Mouse (Mus musculus) v-Abl transformed pro-B cells (cell line): ENCODE data around the gene Abtb2.

ENCODE experiments used
- in situ Hi-C, 2 experiments: fragments of 400-800 bp; cut with MboI; formaldehyde crosslinking; loops; one replicate each; pipeline ENCODE4 v1.15.1; 2025; ENCODE audit not compliant: unreplicated experiment in 2 of 2

Abtb2 gene

GRCm38 (mm10) chr2:103580756-103581155, 14.6 kb downstream of the Abtb2 start:
- in situ Hi-C loops = no loop called here

- in situ Hi-C loops = no loop called here
Observed at GRCm38 (mm10) chr2:103581369-103581897, 15.3 kb downstream of the Abtb2 start.

GRCm38 (mm10) chr2:103583316-103583715, 17.2 kb downstream of the Abtb2 start:
- in situ Hi-C loops = no loop called here

- in situ Hi-C loops = no loop called here
Observed at GRCm38 (mm10) chr2:103584093-103584492, 18.0 kb downstream of the Abtb2 start.

- in situ Hi-C loops = no loop called here
Observed at GRCm38 (mm10) chr2:103586423-103586822, 20.3 kb downstream of the Abtb2 start.

GRCm38 (mm10) chr2:103588776-103589175, 22.7 kb downstream of the Abtb2 start:
- in situ Hi-C loops = no loop called here

GRCm38 (mm10) chr2:103589400-103589799, 23.3 kb downstream of the Abtb2 start:
- in situ Hi-C loops = no loop called here

- in situ Hi-C loops = loop anchor here in 1 of 2 experiments (10.0 kb wide), 1 partner anchor 114 kb away; no protein-coding TSS in a partner anchor
Observed at GRCm38 (mm10) chr2:103590645-103591044, 24.5 kb downstream of the Abtb2 start.

- in situ Hi-C loops = loop anchor here in 1 of 2 experiments (10.0 kb wide), 1 partner anchor 113 kb away; no protein-coding TSS in a partner anchor
Observed at GRCm38 (mm10) chr2:103591742-103592590, 25.9 kb downstream of the Abtb2 start.

GRCm38 (mm10) chr2:103592591-103592929, 26.4 kb downstream of the Abtb2 start:
- in situ Hi-C loops = loop anchor here in 1 of 2 experiments (10.0 kb wide), 1 partner anchor 112 kb away; no protein-coding TSS in a partner anchor

- in situ Hi-C loops = loop anchor here in 1 of 2 experiments (10.0 kb wide), 1 partner anchor 110 kb away; no protein-coding TSS in a partner anchor
Observed at GRCm38 (mm10) chr2:103594592-103595011, 28.5 kb downstream of the Abtb2 start.

GRCm38 (mm10) chr2:103595028-103595651, 29.0 kb downstream of the Abtb2 start:
- in situ Hi-C loops = loop anchor here in 1 of 2 experiments (10.0 kb wide), 1 partner anchor 110 kb away; no protein-coding TSS in a partner anchor

GRCm38 (mm10) chr2:103599296-103599695, 33.2 kb downstream of the Abtb2 start:
- in situ Hi-C loops = loop anchor here in 1 of 2 experiments (10.0 kb wide), 1 partner anchor 106 kb away; no protein-coding TSS in a partner anchor

- in situ Hi-C loops = no loop called here
Observed at GRCm38 (mm10) chr2:103600165-103600891, 34.2 kb downstream of the Abtb2 start.

GRCm38 (mm10) chr2:103601126-103601525, 35.0 kb downstream of the Abtb2 start:
- in situ Hi-C loops = no loop called here

- in situ Hi-C loops = no loop called here
Observed at GRCm38 (mm10) chr2:103601531-103601930, 35.4 kb downstream of the Abtb2 start.

- in situ Hi-C loops = no loop called here
Observed at GRCm38 (mm10) chr2:103603209-103603608, 37.1 kb downstream of the Abtb2 start.

GRCm38 (mm10) chr2:103603869-103604268, 37.8 kb downstream of the Abtb2 start:
- in situ Hi-C loops = no loop called here

GRCm38 (mm10) chr2:103605805-103606498, 39.8 kb downstream of the Abtb2 start:
- in situ Hi-C loops = no loop called here

GRCm38 (mm10) chr2:103607926-103608325, 41.8 kb downstream of the Abtb2 start:
- in situ Hi-C loops = no loop called here
